Comparison of ENCODE assay signal across 7 mouse cellular contexts in the genomic region with DNA sequence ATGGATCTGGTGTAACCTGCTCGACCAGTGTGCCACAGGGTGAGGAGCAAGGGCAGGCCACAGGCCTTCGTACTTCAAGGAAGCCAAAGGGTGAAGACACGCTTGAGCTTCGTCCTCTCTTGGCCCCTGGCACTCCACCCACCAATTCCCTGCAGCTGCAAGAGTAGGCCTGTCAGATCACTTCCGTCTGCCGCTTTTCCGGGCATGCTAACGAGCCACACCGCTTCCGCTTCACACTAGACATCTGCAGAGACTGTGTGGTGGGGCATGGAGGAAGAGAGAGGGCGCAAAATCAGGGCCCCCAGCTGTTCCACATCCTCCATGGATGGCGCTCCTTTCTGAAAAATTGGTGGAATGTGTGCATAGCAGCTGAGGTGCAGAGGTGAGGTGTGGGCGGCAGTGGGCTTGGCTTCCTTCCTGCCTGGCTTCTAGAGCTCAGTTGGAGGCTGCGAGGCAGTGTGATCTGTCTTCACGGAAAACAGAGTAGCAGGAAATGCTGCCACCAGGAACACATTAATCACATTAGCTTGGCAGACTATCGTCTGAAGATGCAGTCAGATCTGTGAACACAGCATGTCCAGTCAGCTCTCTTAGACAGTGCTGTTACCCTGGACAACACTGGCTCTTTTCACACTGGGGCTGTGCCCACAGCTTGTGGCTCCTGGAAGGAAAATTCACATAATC.
DNase-seq lines count a peak whose midpoint lies in the region; ATAC-seq lines count a peak whose summit lies in the region.

No protein-coding gene starts in this region.

- H3K27me3 ChIP-seq in embryonic facial prominence, embryonic 12.5 days: no peaks in the 10 kb centered on the region
- H3K27me3 ChIP-seq in heart, embryonic 13.5 days (replicated peaks): no peaks in the 10 kb centered on the region
- H3K27me3 ChIP-seq in kidney, embryonic 15.5 days: no peaks in the 10 kb centered on the region
- no peaks in the 10 kb centered on the region for H3K27me3 ChIP-seq in liver, embryonic 13.5 days
- no peaks in the 10 kb centered on the region for H3K27me3 ChIP-seq in stomach, embryonic 16.5 days (ENCODE audit: control insufficient read depth, insufficient read depth, low read length)

- no peak overlapping the region for H3K4me3 ChIP-seq in embryonic facial prominence, embryonic 12.5 days
- no peak overlapping the region for H3K4me3 ChIP-seq in heart, embryonic 13.5 days
- no peak overlapping the region for H3K4me3 ChIP-seq in kidney, embryonic 15.5 days (replicated peaks)
- H3K4me3 ChIP-seq in liver, embryonic 13.5 days (replicated peaks): no peak overlapping the region
- H3K4me3 ChIP-seq in stomach, embryonic 16.5 days (replicated peaks; ENCODE audit: low read length): no peak overlapping the region

- DNase-seq in adrenal gland, adult 2 months: peak; percentile 65
- no peak for DNase-seq in liver, embryonic 13.5 days
- DNase-seq in natural killer cell, adult 2 months (ENCODE audit: low spot score in 2 of 2): peak; percentile 28 to 65

- WGBS in embryonic facial prominence, embryonic 12.5 days: 12% methylated on average over 16 of the region's 16 CpGs
- WGBS in heart, embryonic 13.5 days: 45% methylated on average over 16 of the region's 16 CpGs
- 20% methylated on average over 16 of the region's 16 CpGs for WGBS in kidney, embryonic 15.5 days
- 23% methylated on average over 16 of the region's 16 CpGs for WGBS in liver, embryonic 13.5 days (ENCODE audit: insufficient replicate concordance)
- 17% methylated on average over 16 of the region's 16 CpGs for WGBS in stomach, embryonic 16.5 days

- no peaks in the 10 kb centered on the region for H3K36me3 ChIP-seq in embryonic facial prominence, embryonic 12.5 days
- no peaks in the 10 kb centered on the region for H3K36me3 ChIP-seq in heart, embryonic 13.5 days
- no peaks in the 10 kb centered on the region for H3K36me3 ChIP-seq in kidney, embryonic 15.5 days
- H3K36me3 ChIP-seq in liver, embryonic 13.5 days: no peaks in the 10 kb centered on the region
- no peaks in the 10 kb centered on the region for H3K36me3 ChIP-seq in stomach, embryonic 16.5 days (ENCODE audit: control insufficient read depth, insufficient read depth, low read length)

- H3K4me2 ChIP-seq in embryonic facial prominence, embryonic 12.5 days (replicated peaks): peak overlapping the region; percentile 12; the same call in 1 of the 2 replicates
- 0 out of 2 replicates have a peak overlapping the region, but pooled peaks have one; percentile 11 for H3K4me2 ChIP-seq in heart, embryonic 13.5 days
- peak overlapping the region; percentile 42 for H3K4me2 ChIP-seq in kidney, embryonic 15.5 days
- H3K4me2 ChIP-seq in liver, embryonic 13.5 days: no peak overlapping the region; the same call in 1 of the 2 replicates
- peak overlapping the region; percentile 36 for H3K4me2 ChIP-seq in stomach, embryonic 16.5 days (ENCODE audit: low read depth, low read length)

- peaks cover 12% of the 10 kb centered on the region for H3K4me1 ChIP-seq in embryonic facial prominence, embryonic 12.5 days
- H3K4me1 ChIP-seq in heart, embryonic 13.5 days: peaks cover 8% of the 10 kb centered on the region
- H3K4me1 ChIP-seq in kidney, embryonic 15.5 days: peaks cover 11% of the 10 kb centered on the region
- H3K4me1 ChIP-seq in liver, embryonic 13.5 days (replicated peaks): 0 out of 2 replicates have a peak, but pooled peaks cover 4% of the 10 kb centered on the region
- H3K4me1 ChIP-seq in stomach, embryonic 16.5 days (ENCODE audit: control insufficient read depth, insufficient read depth, low read length): 0 out of 2 replicates have a peak, but pooled peaks cover 7% of the 10 kb centered on the region

- H3K9ac ChIP-seq in embryonic facial prominence, embryonic 12.5 days: no peak overlapping the region
- H3K9ac ChIP-seq in heart, embryonic 13.5 days: no peak overlapping the region
- no peak overlapping the region for H3K9ac ChIP-seq in kidney, embryonic 15.5 days
- H3K9ac ChIP-seq in liver, embryonic 13.5 days: no peak overlapping the region
- no peak overlapping the region; the same call in 1 of the 2 replicates for H3K9ac ChIP-seq in stomach, embryonic 16.5 days (ENCODE audit: low read length)

- ATAC-seq in embryonic facial prominence, embryonic 12.5 days (ENCODE audit: insufficient number of reproducible peaks, insufficient read depth, low FRiP score, low TSS enrichment): no peak
- ATAC-seq in heart, embryonic 13.5 days (ENCODE audit: extremely low read depth, insufficient number of reproducible peaks, low FRiP score, low TSS enrichment): no peak
- ATAC-seq in kidney, embryonic 15.5 days (replicated peaks; ENCODE audit: low FRiP score): peak; percentile 87
- peak; percentile 43 for ATAC-seq in liver, embryonic 13.5 days (ENCODE audit: low read depth)
- peak; percentile 87 for ATAC-seq in stomach, embryonic 16.5 days (ENCODE audit: insufficient read depth, low FRiP score)

- H3K9me3 ChIP-seq in embryonic facial prominence, embryonic 12.5 days: no peaks in the 10 kb centered on the region
- no peaks in the 10 kb centered on the region for H3K9me3 ChIP-seq in heart, embryonic 13.5 days
- no peaks in the 10 kb centered on the region for H3K9me3 ChIP-seq in kidney, embryonic 15.5 days (replicated peaks)
- no peaks in the 10 kb centered on the region for H3K9me3 ChIP-seq in liver, embryonic 13.5 days (replicated peaks)
- no peaks in the 10 kb centered on the region for H3K9me3 ChIP-seq in stomach, embryonic 16.5 days (replicated peaks; ENCODE audit: control insufficient read depth, low read length)

- H3K27ac ChIP-seq in embryonic facial prominence, embryonic 12.5 days: no peak overlapping the region
- peak overlapping the region; percentile 28; the same call in 1 of the 2 replicates for H3K27ac ChIP-seq in heart, embryonic 13.5 days (replicated peaks)
- H3K27ac ChIP-seq in kidney, embryonic 15.5 days: peak overlapping the region; percentile 63
- H3K27ac ChIP-seq in liver, embryonic 13.5 days: no peak overlapping the region
- H3K27ac ChIP-seq in stomach, embryonic 16.5 days (ENCODE audit: low read length): peak overlapping the region; percentile 70

Comparison
In these comparisons a context has a peak if more than half of its experiments do, and no peak if none do; other contexts are left out.
1. ATAC-seq: peak in kidney, embryonic 15.5 days (single experiment), liver, embryonic 13.5 days (single experiment) and stomach, embryonic 16.5 days (single experiment); none in embryonic facial prominence, embryonic 12.5 days (single experiment) and heart, embryonic 13.5 days (single experiment).
2. H3K27ac ChIP-seq: peak in heart, embryonic 13.5 days (single experiment), kidney, embryonic 15.5 days (single experiment) and stomach, embryonic 16.5 days (single experiment); none in embryonic facial prominence, embryonic 12.5 days (single experiment) and liver, embryonic 13.5 days (single experiment).